Mouse (Mus musculus) heart, adult 2 months (tissue): ENCODE results near the gene Fam53b. TPM values are rescaled to one million over a fixed set of nuclear protein-coding genes. Genes with fewer than 3 reads are reported as not detected.
A peak's percentile ranks its signal among the peaks of the same experiment; 100 is the strongest.

Source experiments
- DNase-seq, 2 experiments: peaks; one replicate each; pipeline ENCODE4 v3.0.0; 2021
- H3K27ac ChIP-seq: fragments of 200-600 bp; 2 replicates; pipeline ENCODE4 v1.8.1; 2022
- H3K27me3 ChIP-seq: fragments of 200-500 bp; 2 replicates; pipeline ENCODE4 v1.6.1; 2012; ENCODE audit warnings: mild to moderate bottlenecking, low read length, inconsistent platforms, mixed read lengths; ENCODE audit not compliant: control insufficient read depth, insufficient read depth
- H3K36me3 ChIP-seq: fragments of 200-500 bp; 2 replicates; pipeline ENCODE4 v1.6.1; 2012; ENCODE audit warnings: low read length, inconsistent platforms; ENCODE audit not compliant: control insufficient read depth, insufficient read depth
- H3K4me1 ChIP-seq: fragments of 200-500 bp; 2 replicates; pipeline ENCODE4 v1.6.1; 2011; ENCODE audit warnings: low read length; ENCODE audit not compliant: control insufficient read depth, insufficient read depth
- H3K4me3 ChIP-seq: fragments of 200-600 bp; 2 replicates; pipeline ENCODE4 v1.8.1; 2022
- H3K79me2 ChIP-seq: fragments of 200-500 bp; replicated peaks from 2 replicates; pipeline ENCODE4 v1.6.1; 2012; ENCODE audit warnings: mild to moderate bottlenecking, inconsistent platforms, low read length, moderate library complexity, mixed read lengths; ENCODE audit not compliant: control insufficient read depth, insufficient read depth
- H3K9ac ChIP-seq: fragments of 200-500 bp; 2 replicates; pipeline ENCODE4 v1.6.1; 2012; ENCODE audit warnings: low read depth, mild to moderate bottlenecking, control low read depth, inconsistent platforms, low read length, mixed read lengths
- CTCF ChIP-seq: fragments of 200-600 bp; IDR thresholded peaks from 2 replicates; pipeline ENCODE4 v1.8.1; 2022; ENCODE audit warnings: antibody characterized with exemption, mild to moderate bottlenecking, moderate library complexity
- EP300 ChIP-seq: fragments of 200-500 bp; IDR thresholded peaks from 2 replicates; pipeline ENCODE4 v1.6.1; 2011; ENCODE audit warnings: low read depth, low read length, control low read depth; ENCODE audit not compliant: insufficient read depth
- POLR2A ChIP-seq: fragments of 200-500 bp; IDR thresholded peaks from 2 replicates; pipeline ENCODE4 v1.6.1; 2011; ENCODE audit warnings: mild to moderate bottlenecking, low read depth, low read length, control low read depth; ENCODE audit not compliant: insufficient read depth
- WGBS: fragments of 180-500 bp; shearing (Covaris S2); methylation state at CpG from one replicate; pipeline ENCODE4 v1.1.7; 2018; 5-methylcytosine and 5-hydroxymethylcytosine counted together
- intact Hi-C: fragments of 180-260 bp; cut with DNase I; formaldehyde crosslinking; loops from one replicate; pipeline ENCODE4 v1.15.1; 2025
- polyA plus RNA-seq: library from polyadenylated mRNA; depleted of rRNA; stranded (reverse); fragments of >200 nt; gene quantifications from 2 replicates; pipeline ENCODE4 v1.2.3, GENCODE M21; 2012
- total RNA-seq, 2 experiments: library from RNA; stranded (reverse); gene quantifications; 2 replicates each; pipeline ENCODE4 v1.2.3; 2021

The Fam53b gene
- total and polyA plus RNA-seq, 3 experiments = 22.0 to 26.9 (median 22.5) TPM

DNA sequence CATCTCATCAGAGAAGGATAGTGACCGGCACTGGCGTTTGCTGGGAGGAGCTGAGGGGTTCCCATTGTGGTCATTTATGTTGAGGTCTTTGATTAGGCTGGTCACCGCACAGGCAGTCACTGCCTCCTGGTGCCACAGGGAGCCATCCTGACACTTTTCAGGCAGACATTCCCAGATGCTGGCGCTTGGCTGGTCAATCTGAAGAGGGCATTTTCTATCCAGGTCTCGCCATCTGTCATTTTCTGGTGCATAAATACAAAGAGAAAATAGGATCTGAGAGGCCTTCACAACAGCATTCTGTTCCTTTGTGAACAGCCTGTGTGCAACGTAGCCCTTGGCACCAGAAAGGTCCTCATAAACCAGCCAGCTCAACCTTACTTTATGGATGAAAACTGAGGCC, 53.8 kb downstream of the Fam53b start:
- WGBS = 98% methylated on average over 6 of the region's 6 CpGs
- no peak for DNase-seq
- Histone ChIP-seq H3K27me3 (no peaks in the 10 kb centered on the region), H3K4me1 (peaks cover 14% of the 10 kb centered on the region), H3K9ac (no peak overlapping the region), H3K27ac (no peak overlapping the region), H3K79me2 (peaks cover 4% of the 10 kb centered on the region; the same call in 1 of the 2 replicates), H3K4me3 (no peak overlapping the region), H3K36me3 (peaks cover 12% of the 10 kb centered on the region)
- intact Hi-C loops = no loop called here
- TF ChIP-seq CTCF (no peak), EP300 (no peak), POLR2A (no peak)

- no peak for TF ChIP-seq EP300
- no peak for TF ChIP-seq CTCF
- TF ChIP-seq POLR2A = no peak
- Histone ChIP-seq H3K36me3 (peaks cover 10% of the 10 kb centered on the region), H3K4me3 (no peak overlapping the region), H3K4me1 (peaks cover 19% of the 10 kb centered on the region), H3K27me3 (no peaks in the 10 kb centered on the region), H3K27ac (no peak overlapping the region), H3K9ac (no peak overlapping the region), H3K79me2 (peaks cover 4% of the 10 kb centered on the region; the same call in 1 of the 2 replicates)
- DNase-seq = no peak
- intact Hi-C loops = no loop called here
- 95% methylated on average over 22 of the region's 22 CpGs for WGBS
Observed at GRCm38 (mm10) chr7:132759405-132759891, 54.2 kb downstream of the Fam53b start.

DNA sequence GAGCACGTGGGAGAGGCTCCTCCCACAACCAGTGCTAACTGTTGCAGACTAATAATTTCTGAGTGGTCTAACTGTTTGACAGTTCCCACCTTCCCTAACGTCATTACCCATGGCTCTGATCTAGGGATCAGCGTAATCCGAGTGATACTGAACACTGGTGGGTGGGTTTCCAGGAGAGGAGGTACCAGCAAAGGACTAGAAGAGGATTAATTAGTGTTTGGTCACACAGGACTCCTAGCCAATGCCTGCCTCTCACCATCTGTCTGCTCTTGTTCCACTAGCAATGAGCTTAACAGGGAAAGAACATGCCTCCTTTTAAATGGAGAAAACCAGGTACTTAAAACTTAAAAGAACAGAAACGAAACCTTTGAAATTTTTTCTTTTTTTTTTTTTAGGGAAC, 54.8 kb downstream of the Fam53b start:
- intact Hi-C loops = no loop called here
- Histone ChIP-seq H3K36me3 (peaks cover 5% of the 10 kb centered on the region; the same call in 1 of the 2 replicates), H3K4me1 (peaks cover 20% of the 10 kb centered on the region), H3K9ac (no peak overlapping the region), H3K4me3 (no peak overlapping the region), H3K27ac (no peak overlapping the region), H3K79me2 (peaks cover 4% of the 10 kb centered on the region; the same call in 1 of the 2 replicates), H3K27me3 (no peaks in the 10 kb centered on the region)
- TF ChIP-seq EP300 (no peak), CTCF (no peak), POLR2A (no peak)
- 82% methylated on average over 5 of the region's 5 CpGs for WGBS
- DNase-seq = no peak

DNA sequence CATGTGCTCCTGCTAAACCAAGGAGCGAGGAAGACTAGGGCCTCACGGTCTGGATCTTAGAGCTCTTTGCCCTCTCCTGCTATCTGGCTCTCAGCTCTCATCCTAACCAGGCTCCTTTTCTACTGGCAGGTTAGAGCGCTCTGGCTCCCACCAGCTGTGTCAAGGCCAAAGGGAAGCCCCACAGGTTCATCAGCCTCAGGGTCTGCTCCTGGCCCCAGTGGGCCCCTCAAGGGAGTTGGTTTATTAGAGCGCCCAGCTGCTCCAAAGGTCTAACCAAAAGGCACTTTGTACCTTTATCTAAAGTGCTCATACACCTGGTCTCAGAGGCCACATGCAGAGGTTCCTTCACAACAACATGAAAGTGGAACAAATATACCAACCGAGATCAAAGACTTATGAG, 57.4 kb downstream of the Fam53b start:
- intact Hi-C loops = no loop called here
- peaks cover 3% of the 10 kb centered on the region; the same call in 1 of the 2 replicates for H3K79me2 ChIP-seq
- 91% methylated on average over 5 of the region's 5 CpGs for WGBS
- no peak overlapping the region for H3K4me3 ChIP-seq
- no peak for DNase-seq
- no peak overlapping the region for H3K9ac ChIP-seq
- no peak overlapping the region for H3K27ac ChIP-seq
- peaks cover 5% of the 10 kb centered on the region for H3K36me3 ChIP-seq
- peaks cover 23% of the 10 kb centered on the region for H3K4me1 ChIP-seq
- no peak for TF ChIP-seq CTCF
- TF ChIP-seq EP300 = no peak
- TF ChIP-seq POLR2A = no peak
- H3K27me3 ChIP-seq = no peaks in the 10 kb centered on the region

DNA sequence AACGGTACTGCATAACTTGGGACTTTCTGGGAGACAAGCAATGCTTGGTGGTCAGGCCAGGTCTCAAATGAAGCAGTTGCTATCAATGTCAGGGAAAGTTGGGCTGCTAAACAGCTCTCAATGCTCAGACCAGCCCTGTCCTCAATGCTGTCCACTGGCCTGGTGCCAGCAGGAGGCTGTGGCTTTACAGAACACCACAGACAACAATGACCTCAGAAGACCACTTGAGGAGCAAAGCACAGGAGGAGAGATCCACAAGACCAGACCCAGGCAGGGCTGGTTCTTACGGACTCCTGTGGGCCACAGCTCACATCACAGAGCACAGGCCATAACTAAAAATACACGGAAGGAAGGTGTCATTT, 59.3 kb downstream of the Fam53b start:
- TF ChIP-seq POLR2A (no peak), EP300 (no peak)
- Histone ChIP-seq H3K27me3 (no peaks in the 10 kb centered on the region), H3K9ac (no peak overlapping the region), H3K36me3 (peaks cover 5% of the 10 kb centered on the region), H3K4me3 (no peak overlapping the region), H3K27ac (peak overlapping the region; percentile 39), H3K79me2 (no peaks in the 10 kb centered on the region), H3K4me1 (peaks cover 23% of the 10 kb centered on the region)
- intact Hi-C loops = no loop called here
- WGBS = 19% methylated on average over 3 of the region's 3 CpGs
- peak; percentile 55 to 64 for DNase-seq

DNA sequence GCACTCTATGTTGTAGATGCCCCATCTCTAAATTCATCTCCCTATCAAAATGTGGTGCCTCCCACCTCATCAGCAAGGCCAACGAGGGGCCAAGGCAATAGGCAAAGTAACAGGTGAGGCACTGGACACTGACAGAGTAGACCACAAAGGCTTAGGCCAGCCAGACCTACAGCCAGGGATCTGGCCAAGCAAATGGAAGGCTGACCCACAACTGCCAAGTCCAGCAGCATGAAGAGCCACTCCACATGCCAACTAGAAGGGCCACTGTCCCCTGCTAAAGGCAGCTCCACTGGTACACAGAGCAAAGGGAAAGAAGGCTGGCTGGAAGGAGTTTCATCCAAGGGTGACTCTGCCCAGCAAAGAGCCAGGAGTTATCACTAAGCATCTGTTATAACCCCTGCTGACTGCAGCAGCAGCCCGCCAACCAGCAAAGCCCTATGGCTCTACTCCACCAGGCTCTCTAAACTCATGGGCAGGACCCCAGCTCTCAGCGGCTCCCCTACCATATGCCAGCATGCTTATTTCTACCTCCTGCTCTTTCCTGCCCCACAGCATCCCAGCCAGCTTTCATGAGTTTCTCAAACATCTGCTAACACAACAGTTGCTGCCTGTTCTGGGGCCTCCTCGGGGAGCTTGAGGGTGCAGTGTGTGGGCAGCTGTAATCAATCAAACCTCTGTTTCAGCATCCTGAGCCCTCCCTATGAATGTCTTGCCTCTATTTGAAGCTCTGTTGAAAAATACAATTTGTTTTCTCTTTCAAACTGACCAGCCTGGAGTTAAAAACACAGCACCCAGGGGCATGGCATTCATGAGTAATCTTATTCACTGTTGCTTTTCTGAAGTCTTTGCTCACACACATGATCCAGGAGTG, 59.9 kb downstream of the Fam53b start:
- DNase-seq = peak in 1 of 2 experiments; percentile 41
- intact Hi-C loops = no loop called here
- no peak overlapping the region for H3K9ac ChIP-seq
- H3K4me1 ChIP-seq = peaks cover 24% of the 10 kb centered on the region
- H3K27ac ChIP-seq = peak overlapping the region; percentile 39
- WGBS = 70% methylated on average over 4 of the region's 4 CpGs
- H3K4me3 ChIP-seq = no peak overlapping the region
- no peaks in the 10 kb centered on the region for H3K79me2 ChIP-seq
- peaks cover 5% of the 10 kb centered on the region for H3K36me3 ChIP-seq
- TF ChIP-seq POLR2A = no peak
- TF ChIP-seq CTCF = no peak
- H3K27me3 ChIP-seq = no peaks in the 10 kb centered on the region
